Mouse (Mus musculus) frontal cortex, postnatal 14 days (tissue): ENCODE measurements around the gene Tgtp1.
"Not testable (repeated sequence)": the region's sequence is repeated elsewhere in the genome, so short reads cannot be mapped to it uniquely, and the experiment has no call there.

Experiments used
- DNase-seq, 2 experiments: peaks; one replicate each; pipeline ENCODE4 v3.0.0; 2022; ENCODE audit warnings: low spot score in 2 of 2

The Tgtp1 gene

GRCm38 (mm10) chr11:48994018-48994417 is at the start of gene Tgtp1:
Gene Tgtp1, minus strand, starts transcription at chr11:48994172.
- DNase-seq, result not testable (repeated sequence)

- DNase-seq, result not testable (repeated sequence)
Measured at GRCm38 (mm10) chr11:49012074-49012473, 18.1 kb upstream of the Tgtp1 start.

GRCm38 (mm10) chr11:49006785-49007184 is 12.8 kb upstream of the Tgtp1 start:
- not testable (repeated sequence) for DNase-seq

GRCm38 (mm10) chr11:49006317-49006716 is 12.3 kb upstream of the Tgtp1 start:
- not testable (repeated sequence) for DNase-seq

- DNase-seq, result not testable (repeated sequence)
Measured at GRCm38 (mm10) chr11:49000411-49000810, 6.4 kb upstream of the Tgtp1 start.

GRCm38 (mm10) chr11:48993296-48993695 is 676 bp downstream of the Tgtp1 start:
- not testable (repeated sequence) for DNase-seq

GRCm38 (mm10) chr11:48991740-48992520 is 2.0 kb downstream of the Tgtp1 start, which contains the start of gene Gm12185:
Gene Gm12185, minus strand, starts transcription at chr11:48992226.
- not testable (repeated sequence) for DNase-seq

- DNase-seq, result not testable (repeated sequence)
Measured at GRCm38 (mm10) chr11:48989981-48990380, 4.0 kb downstream of the Tgtp1 start.

- not testable (repeated sequence) for DNase-seq
Measured at GRCm38 (mm10) chr11:48988219-48988618, 5.8 kb downstream of the Tgtp1 start.

- not testable (repeated sequence) for DNase-seq
Measured at GRCm38 (mm10) chr11:48982848-48983247, 11.1 kb downstream of the Tgtp1 start.

- not testable (repeated sequence) for DNase-seq
Measured at GRCm38 (mm10) chr11:48980052-48980451, 13.9 kb downstream of the Tgtp1 start.

GRCm38 (mm10) chr11:48979251-48979650 is 14.7 kb downstream of the Tgtp1 start, which contains the start of gene 9930111J21Rik1:
Gene 9930111J21Rik1, minus strand, starts transcription at chr11:48979398.
- DNase-seq, result not testable (repeated sequence)

GRCm38 (mm10) chr11:48978240-48978939 is 15.6 kb downstream of the Tgtp1 start, which contains the start of gene Olfr56:
Gene Olfr56, plus strand, starts transcription at chr11:48978889.
- DNase-seq, result not testable (repeated sequence)

- DNase-seq, result not testable (repeated sequence)
Measured at GRCm38 (mm10) chr11:48974686-48975085, 19.3 kb downstream of the Tgtp1 start.

- not testable (repeated sequence) for DNase-seq
Measured at GRCm38 (mm10) chr11:48946090-48946489, 47.9 kb downstream of the Tgtp1 start, which contains the start of gene Psme2b. Gene Psme2b, minus strand, starts transcription at chr11:48946190.

- not testable (repeated sequence) for DNase-seq
Measured at GRCm38 (mm10) chr11:48939286-48939685, 54.7 kb downstream of the Tgtp1 start.
